Mouse (Mus musculus): ENCODE data around the gene Olfr76. TPM values are rescaled to one million over a fixed set of nuclear protein-coding genes. Genes with fewer than 3 reads are reported as not detected.
"Not testable (repeated sequence)": the region's sequence is repeated elsewhere in the genome, so short reads cannot be mapped to it uniquely, and the experiment has no call there.

Olfr76 gene
- polyA plus RNA-seq, 1 experiment from 2014 or later, result not detected

DNA sequence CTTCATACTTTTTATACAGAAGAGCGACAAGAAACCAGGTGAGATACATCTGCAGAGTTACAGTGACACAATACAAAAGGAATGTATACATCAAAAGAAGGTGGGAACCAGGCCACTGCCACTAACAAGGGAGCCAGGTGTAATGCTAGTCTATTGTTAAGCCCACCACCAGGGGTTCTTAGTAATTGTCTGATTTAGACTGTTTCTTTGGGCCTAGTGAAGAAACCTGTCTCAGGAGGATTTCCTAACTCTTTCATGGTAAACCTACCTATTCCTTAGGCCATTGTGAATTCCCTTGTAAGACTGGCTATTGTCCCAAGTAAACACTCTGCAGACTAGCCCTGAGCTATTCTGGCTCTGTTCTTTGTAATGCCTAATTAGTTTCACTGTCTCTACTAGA, 53.5 kb downstream of the Olfr76 start:
- WGBS, result 63% methylated on average over 1 of the region's 1 CpGs
- H3K27me3 ChIP-seq; ATAC-seq (replicated peaks; ENCODE audit: insufficient number of reproducible peaks, insufficient read depth, low FRiP score, low read depth); H3K4me3 ChIP-seq; H3K4me2 ChIP-seq; H3K27ac ChIP-seq; H3K36me3 ChIP-seq; H3K4me1 ChIP-seq (replicated peaks); H3K9ac ChIP-seq; H3K9me3 ChIP-seq (replicated peaks): not testable (repeated sequence)

Other genes with a start within 250 kb of the Olfr76 start
- gene Olfr1419, start 248.1 kb downstream of the Olfr76 start, polyA plus RNA-seq (2015; fragmentation: Nextera tagmentation; extraction: Ambion mirVana), result not detected in 2 replicates
- gene Olfr1420, start 236.6 kb downstream of the Olfr76 start, polyA plus RNA-seq (2015; fragmentation: Nextera tagmentation; extraction: Ambion mirVana), result 0.05 and 0.28 TPM in 2 replicates
- gene Patl1, start 210.8 kb downstream of the Olfr76 start, polyA plus RNA-seq (2015; fragmentation: Nextera tagmentation; extraction: Ambion mirVana), result 17.2 and 17.3 TPM in 2 replicates
- gene Osbp, start 157.3 kb downstream of the Olfr76 start, polyA plus RNA-seq (2015; fragmentation: Nextera tagmentation; extraction: Ambion mirVana), result 4.3 and 4.4 TPM in 2 replicates
- 0.03 TPM in 1 of 2 replicates, not detected in the other for gene Olfr1423, start 81.9 kb downstream of the Olfr76 start, polyA plus RNA-seq (2015; fragmentation: Nextera tagmentation; extraction: Ambion mirVana)
- not detected in 2 replicates for gene Olfr1424, start 60.5 kb downstream of the Olfr76 start, polyA plus RNA-seq (2015; fragmentation: Nextera tagmentation; extraction: Ambion mirVana)
- not detected in 2 replicates for gene Olfr1425, start 45.5 kb downstream of the Olfr76 start, polyA plus RNA-seq (2015; fragmentation: Nextera tagmentation; extraction: Ambion mirVana)
- gene Olfr1426, start 31.2 kb downstream of the Olfr76 start, polyA plus RNA-seq (2015; fragmentation: Nextera tagmentation; extraction: Ambion mirVana), result not detected in 2 replicates
- not detected in 2 replicates for gene Olfr1427, start 19.9 kb downstream of the Olfr76 start, polyA plus RNA-seq (2015; fragmentation: Nextera tagmentation; extraction: Ambion mirVana)
- not detected in 2 replicates for gene Olfr1428, start 7.3 kb downstream of the Olfr76 start, polyA plus RNA-seq (2015; fragmentation: Nextera tagmentation; extraction: Ambion mirVana)
- not detected in 2 replicates for gene Olfr1555-ps1, start 46.9 kb upstream of the Olfr76 start, polyA plus RNA-seq (2015; fragmentation: Nextera tagmentation; extraction: Ambion mirVana)
- not detected in 2 replicates for gene Olfr1431, start 77.4 kb upstream of the Olfr76 start, polyA plus RNA-seq (2015; fragmentation: Nextera tagmentation; extraction: Ambion mirVana)
- not detected in 2 replicates for gene Olfr1432, start 109.4 kb upstream of the Olfr76 start, polyA plus RNA-seq (2015; fragmentation: Nextera tagmentation; extraction: Ambion mirVana)
- gene Olfr262, start 118.5 kb upstream of the Olfr76 start, polyA plus RNA-seq (2015; fragmentation: Nextera tagmentation; extraction: Ambion mirVana), result not detected in 2 replicates
- gene Olfr235, start 137.8 kb upstream of the Olfr76 start, polyA plus RNA-seq (2015; fragmentation: Nextera tagmentation; extraction: Ambion mirVana), result not detected in 2 replicates
- gene Olfr1434, start 156.7 kb upstream of the Olfr76 start, polyA plus RNA-seq (2015; fragmentation: Nextera tagmentation; extraction: Ambion mirVana), result not detected in 2 replicates
- not detected in 2 replicates for gene Olfr1436, start 175.9 kb upstream of the Olfr76 start, polyA plus RNA-seq (2015; fragmentation: Nextera tagmentation; extraction: Ambion mirVana)
- not detected in 2 replicates for gene Olfr1437, start 201.9 kb upstream of the Olfr76 start, polyA plus RNA-seq (2015; fragmentation: Nextera tagmentation; extraction: Ambion mirVana)
- gene Olfr1438-ps1, start 212.7 kb upstream of the Olfr76 start, polyA plus RNA-seq (2015; fragmentation: Nextera tagmentation; extraction: Ambion mirVana), result not detected in 2 replicates